Mouse (Mus musculus): Measurements from ENCODE around the gene Cyth2. TPM values are rescaled to one million over a fixed set of nuclear protein-coding genes. Genes with fewer than 3 reads are reported as not detected.

The Cyth2 gene
- polyA plus RNA-seq, 1 experiment from 2014 or later, result 30.9 TPM

GRCm38 (mm10) chr7:45812921-45813320, 1.5 kb downstream of the Cyth2 start:
- H3K27ac ChIP-seq (replicated peaks), result no peak overlapping the region

GRCm38 (mm10) chr7:45809276-45810075, 4.9 kb downstream of the Cyth2 start:
- H3K4me3 ChIP-seq (replicated peaks), result no peak overlapping the region
- WGBS (ENCODE audit: insufficient replicate concordance), result 83% methylated on average over 14 of the region's 14 CpGs
- H3K27ac ChIP-seq (replicated peaks), result no peak overlapping the region
- H3K36me3 ChIP-seq (replicated peaks), result peaks cover 65% of the 10 kb centered on the region
- H3K27me3 ChIP-seq, result no peaks in the 10 kb centered on the region
- H3K9me3 ChIP-seq (replicated peaks), result no peaks in the 10 kb centered on the region
- no peak overlapping the region for H3K4me2 ChIP-seq
- ATAC-seq (ENCODE audit: insufficient read depth), result no peak
- no peak overlapping the region for H3K9ac ChIP-seq
- peaks cover 21% of the 10 kb centered on the region for H3K4me1 ChIP-seq (replicated peaks)

More at GRCm38 (mm10) chr7:45812921-45813320, 1.5 kb downstream of the Cyth2 start:
- Histone ChIP-seq H3K36me3 (replicated peaks) (peaks cover 52% of the 10 kb centered on the region), H3K4me2 (peak overlapping the region; percentile 92), H3K9me3 (replicated peaks) (no peaks in the 10 kb centered on the region), H3K4me3 (replicated peaks) (peak overlapping the region; percentile 96), H3K4me1 (replicated peaks) (peaks cover 31% of the 10 kb centered on the region), H3K27me3 (no peaks in the 10 kb centered on the region), H3K9ac (peak overlapping the region; percentile 96; the same call in 1 of the 2 replicates)
- 91% methylated on average over 8 of the region's 8 CpGs for WGBS (ENCODE audit: insufficient replicate concordance)
- no peak for ATAC-seq (ENCODE audit: insufficient read depth)

GRCm38 (mm10) chr7:45808471-45808870, 5.9 kb downstream of the Cyth2 start:
- H3K4me2 ChIP-seq, result no peak overlapping the region
- no peaks in the 10 kb centered on the region for H3K27me3 ChIP-seq
- ATAC-seq (ENCODE audit: insufficient read depth), result no peak
- H3K9me3 ChIP-seq (replicated peaks), result no peaks in the 10 kb centered on the region
- peaks cover 18% of the 10 kb centered on the region for H3K4me1 ChIP-seq (replicated peaks)
- no peak overlapping the region for H3K9ac ChIP-seq
- WGBS (ENCODE audit: insufficient replicate concordance), result 69% methylated on average over 10 of the region's 11 CpGs
- H3K36me3 ChIP-seq (replicated peaks), result peaks cover 65% of the 10 kb centered on the region
- H3K4me3 ChIP-seq (replicated peaks), result no peak overlapping the region
- H3K27ac ChIP-seq (replicated peaks), result no peak overlapping the region

GRCm38 (mm10) chr7:45805941-45806340, 8.4 kb downstream of the Cyth2 start:
- no peak overlapping the region for H3K4me3 ChIP-seq (replicated peaks)
- 57% methylated on average over 5 of the region's 5 CpGs for WGBS (ENCODE audit: insufficient replicate concordance)
- no peaks in the 10 kb centered on the region for H3K9me3 ChIP-seq (replicated peaks)
- no peak overlapping the region for H3K9ac ChIP-seq
- H3K27ac ChIP-seq (replicated peaks), result no peak overlapping the region
- H3K27me3 ChIP-seq, result peaks cover under 1% of the 10 kb centered on the region; the same call in 1 of the 2 replicates
- no peak for ATAC-seq (ENCODE audit: insufficient read depth)
- peaks cover 4% of the 10 kb centered on the region for H3K4me1 ChIP-seq (replicated peaks)
- no peak overlapping the region for H3K4me2 ChIP-seq
- H3K36me3 ChIP-seq (replicated peaks), result peaks cover 43% of the 10 kb centered on the region

GRCm38 (mm10) chr7:45802551-45802950, 11.8 kb downstream of the Cyth2 start:
- WGBS (ENCODE audit: insufficient replicate concordance), result 74% methylated on average over 6 of the region's 6 CpGs
- no peak overlapping the region for H3K9ac ChIP-seq
- H3K27me3 ChIP-seq, result peaks cover 34% of the 10 kb centered on the region
- H3K36me3 ChIP-seq (replicated peaks), result peaks cover 9% of the 10 kb centered on the region
- no peak overlapping the region for H3K4me2 ChIP-seq
- H3K4me1 ChIP-seq (replicated peaks), result peaks cover 32% of the 10 kb centered on the region
- H3K4me3 ChIP-seq (replicated peaks), result no peak overlapping the region
- H3K9me3 ChIP-seq (replicated peaks), result no peaks in the 10 kb centered on the region
- no peak overlapping the region for H3K27ac ChIP-seq (replicated peaks)
- ATAC-seq (ENCODE audit: insufficient read depth), result no peak

GRCm38 (mm10) chr7:45801348-45801747, 13.0 kb downstream of the Cyth2 start:
- H3K4me1 ChIP-seq (replicated peaks), result peaks cover 44% of the 10 kb centered on the region
- ATAC-seq (ENCODE audit: insufficient read depth), result 0 out of 2 replicates have a peak, but pooled peaks have one; percentile 14
- peak overlapping the region; percentile 22; the same call in 1 of the 2 replicates for H3K9ac ChIP-seq
- peaks cover 46% of the 10 kb centered on the region for H3K27me3 ChIP-seq
- peak overlapping the region; percentile 36 for H3K4me3 ChIP-seq (replicated peaks)
- WGBS (ENCODE audit: insufficient replicate concordance), result under 1% methylated on average over 12 of the region's 12 CpGs
- H3K9me3 ChIP-seq (replicated peaks), result no peaks in the 10 kb centered on the region
- peak overlapping the region; percentile 69 for H3K4me2 ChIP-seq
- no peak overlapping the region for H3K27ac ChIP-seq (replicated peaks)
- H3K36me3 ChIP-seq (replicated peaks), result no peaks in the 10 kb centered on the region

- ATAC-seq (ENCODE audit: insufficient read depth), result peak; percentile 32
- Histone ChIP-seq H3K4me3 (replicated peaks) (peak overlapping the region; percentile 36), H3K27ac (replicated peaks) (no peak overlapping the region), H3K27me3 (peaks cover 53% of the 10 kb centered on the region), H3K4me1 (replicated peaks) (peaks cover 50% of the 10 kb centered on the region), H3K9me3 (replicated peaks) (no peaks in the 10 kb centered on the region), H3K4me2 (peak overlapping the region; percentile 69), H3K9ac (peak overlapping the region; percentile 22; the same call in 1 of the 2 replicates), H3K36me3 (replicated peaks) (no peaks in the 10 kb centered on the region)
- 4% methylated on average over 25 of the region's 25 CpGs for WGBS (ENCODE audit: insufficient replicate concordance)
Measured at GRCm38 (mm10) chr7:45800546-45801204, 13.7 kb downstream of the Cyth2 start.

GRCm38 (mm10) chr7:45800001-45800400, 14.4 kb downstream of the Cyth2 start:
- H3K36me3 ChIP-seq (replicated peaks), result no peaks in the 10 kb centered on the region
- peaks cover 51% of the 10 kb centered on the region for H3K4me1 ChIP-seq (replicated peaks)
- ATAC-seq (ENCODE audit: insufficient read depth), result no peak

GRCm38 (mm10) chr7:45798931-45799330, 15.4 kb downstream of the Cyth2 start:
- Histone ChIP-seq H3K4me1 (replicated peaks) (peaks cover 51% of the 10 kb centered on the region), H3K27me3 (peaks cover 69% of the 10 kb centered on the region)

More at GRCm38 (mm10) chr7:45800001-45800400, 14.4 kb downstream of the Cyth2 start:
- Histone ChIP-seq H3K4me3 (replicated peaks) (peak overlapping the region; percentile 36; the same call in 1 of the 2 replicates), H3K4me2 (peak overlapping the region; percentile 69), H3K9me3 (replicated peaks) (no peaks in the 10 kb centered on the region), H3K27me3 (peaks cover 59% of the 10 kb centered on the region), H3K27ac (replicated peaks) (no peak overlapping the region), H3K9ac (no peak overlapping the region)
- 29% methylated on average over 7 of the region's 7 CpGs for WGBS (ENCODE audit: insufficient replicate concordance)

GRCm38 (mm10) chr7:45798511-45798836, 15.9 kb downstream of the Cyth2 start:
- Histone ChIP-seq H3K9me3 (replicated peaks) (no peaks in the 10 kb centered on the region), H3K27me3 (peaks cover 74% of the 10 kb centered on the region), H3K36me3 (replicated peaks) (no peaks in the 10 kb centered on the region), H3K27ac (replicated peaks) (no peak overlapping the region), H3K4me3 (replicated peaks) (peak overlapping the region; percentile 54), H3K4me1 (replicated peaks) (peaks cover 51% of the 10 kb centered on the region), H3K4me2 (peak overlapping the region; percentile 80), H3K9ac (no peak overlapping the region)
- WGBS (ENCODE audit: insufficient replicate concordance), result under 1% methylated on average over 19 of the region's 19 CpGs
- ATAC-seq (ENCODE audit: insufficient read depth), result no peak

More at GRCm38 (mm10) chr7:45798931-45799330, 15.4 kb downstream of the Cyth2 start:
- 36% methylated on average over 7 of the region's 7 CpGs for WGBS (ENCODE audit: insufficient replicate concordance)
- peak overlapping the region; percentile 80 for H3K4me2 ChIP-seq
- ATAC-seq (ENCODE audit: insufficient read depth), result no peak
- peak overlapping the region; percentile 54; the same call in 1 of the 2 replicates for H3K4me3 ChIP-seq (replicated peaks)
- no peaks in the 10 kb centered on the region for H3K9me3 ChIP-seq (replicated peaks)
- no peaks in the 10 kb centered on the region for H3K36me3 ChIP-seq (replicated peaks)
- H3K27ac ChIP-seq (replicated peaks), result no peak overlapping the region
- H3K9ac ChIP-seq, result no peak overlapping the region

All from liver, embryonic 15.5 days (tissue).